Mouse (Mus musculus) heart, embryonic 15.5 days (tissue): ENCODE results near the gene Snx8. TPM values are rescaled to one million over a fixed set of nuclear protein-coding genes. Genes with fewer than 3 reads are reported as not detected.
"Not testable (repeated sequence)": the region's sequence is repeated elsewhere in the genome, so short reads cannot be mapped to it uniquely, and the experiment has no call there.

Experiments used
- ATAC-seq: fragments of 200-750 bp; cut with Nextera tagmentation; replicated peaks from 2 replicates; pipeline ENCODE4 v1.8.0; 2017; ENCODE audit warnings: low read depth, moderate TSS enrichment; ENCODE audit not compliant: insufficient number of reproducible peaks, insufficient read depth, low FRiP score
- H3K27ac ChIP-seq: fragments of 300-500 bp; sonication (generic); 2 replicates; pipeline ENCODE4 v1.5.1; 2015; ENCODE audit warnings: mild to moderate bottlenecking, inconsistent platforms
- H3K27me3 ChIP-seq: fragments of 300-500 bp; sonication (generic); 2 replicates; pipeline ENCODE4 v1.6.1; 2015; ENCODE audit warnings: inconsistent platforms
- H3K36me3 ChIP-seq: fragments of 300-500 bp; sonication (generic); 2 replicates; pipeline ENCODE4 v1.6.1; 2015; ENCODE audit warnings: mild to moderate bottlenecking, inconsistent platforms
- H3K4me1 ChIP-seq: fragments of 300-500 bp; sonication (generic); replicated peaks from 2 replicates; pipeline ENCODE4 v1.6.1; 2015; ENCODE audit warnings: inconsistent platforms
- H3K4me2 ChIP-seq: fragments of 300-500 bp; sonication (generic); 2 replicates; pipeline ENCODE4 v1.6.1; 2015; ENCODE audit warnings: inconsistent platforms, mild to moderate bottlenecking, moderate library complexity
- H3K4me3 ChIP-seq: fragments of 300-500 bp; sonication (generic); 2 replicates; pipeline ENCODE4 v1.5.1; 2015; ENCODE audit warnings: mild to moderate bottlenecking, inconsistent platforms
- H3K9ac ChIP-seq: fragments of 300-500 bp; sonication (generic); 2 replicates; pipeline ENCODE4 v1.6.1; 2015; ENCODE audit warnings: mild to moderate bottlenecking, inconsistent platforms
- H3K9me3 ChIP-seq: fragments of 300-500 bp; sonication (generic); replicated peaks from 2 replicates; pipeline ENCODE4 v1.6.1; 2016; ENCODE audit warnings: inconsistent platforms
- WGBS: fragments of 180-500 bp; shearing (Covaris S2); methylation state at CpG from one replicate; pipeline ENCODE4 v1.1.7; 2015; ENCODE audit warnings: mixed read lengths; 5-methylcytosine and 5-hydroxymethylcytosine counted together
- polyA plus RNA-seq: library from polyadenylated mRNA; unstranded; fragments of >200 nt; fragmentation: Nextera tagmentation; extraction: Ambion mirVana; gene quantifications from 2 replicates; pipeline ENCODE4 v1.2.1, GENCODE M21; 2015

Snx8 gene
- polyA plus RNA-seq, 1 experiment from 2014 or later: 14.8 TPM

DNA sequence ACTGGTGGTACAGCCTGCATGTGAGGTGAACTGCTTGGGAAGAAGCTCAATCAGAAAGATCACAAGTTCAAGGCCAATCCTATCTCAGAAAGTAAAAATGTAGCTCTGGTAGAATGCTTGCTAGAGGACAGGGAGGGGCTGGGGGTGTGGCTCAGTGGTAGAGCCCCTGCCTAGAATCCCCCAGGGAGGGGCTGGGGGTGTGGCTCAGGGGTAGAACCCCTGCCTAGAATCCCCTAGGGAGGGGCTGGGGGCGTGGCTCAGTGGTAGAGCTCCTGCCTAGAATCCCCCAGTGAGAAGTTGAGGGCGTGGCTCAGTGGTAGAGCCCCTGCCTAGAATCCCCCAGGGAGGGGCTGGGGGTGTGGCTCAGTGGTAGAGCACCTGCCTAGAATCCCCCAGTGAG is 20.9 kb downstream of the Snx8 start:
- not testable (repeated sequence) for H3K4me3 ChIP-seq, H3K9me3 ChIP-seq, H3K4me2 ChIP-seq, H3K4me1 ChIP-seq, H3K9ac ChIP-seq, H3K36me3 ChIP-seq, ATAC-seq, H3K27me3 ChIP-seq, H3K27ac ChIP-seq
- WGBS: 84% methylated on average over 2 of the region's 2 CpGs

GRCm38 (mm10) chr5:140364415-140364814 is 24.6 kb downstream of the Snx8 start:
- Histone ChIP-seq H3K27ac (no peak overlapping the region), H3K9ac (no peak overlapping the region), H3K9me3 (no peaks in the 10 kb centered on the region), H3K4me3 (no peak overlapping the region), H3K4me2 (no peak overlapping the region), H3K36me3 (0 out of 2 replicates have a peak, but pooled peaks cover 2% of the 10 kb centered on the region), H3K4me1 (no peaks in the 10 kb centered on the region), H3K27me3 (no peaks in the 10 kb centered on the region)
- WGBS: 93% methylated on average over 5 of the region's 5 CpGs
- no peak for ATAC-seq

DNA sequence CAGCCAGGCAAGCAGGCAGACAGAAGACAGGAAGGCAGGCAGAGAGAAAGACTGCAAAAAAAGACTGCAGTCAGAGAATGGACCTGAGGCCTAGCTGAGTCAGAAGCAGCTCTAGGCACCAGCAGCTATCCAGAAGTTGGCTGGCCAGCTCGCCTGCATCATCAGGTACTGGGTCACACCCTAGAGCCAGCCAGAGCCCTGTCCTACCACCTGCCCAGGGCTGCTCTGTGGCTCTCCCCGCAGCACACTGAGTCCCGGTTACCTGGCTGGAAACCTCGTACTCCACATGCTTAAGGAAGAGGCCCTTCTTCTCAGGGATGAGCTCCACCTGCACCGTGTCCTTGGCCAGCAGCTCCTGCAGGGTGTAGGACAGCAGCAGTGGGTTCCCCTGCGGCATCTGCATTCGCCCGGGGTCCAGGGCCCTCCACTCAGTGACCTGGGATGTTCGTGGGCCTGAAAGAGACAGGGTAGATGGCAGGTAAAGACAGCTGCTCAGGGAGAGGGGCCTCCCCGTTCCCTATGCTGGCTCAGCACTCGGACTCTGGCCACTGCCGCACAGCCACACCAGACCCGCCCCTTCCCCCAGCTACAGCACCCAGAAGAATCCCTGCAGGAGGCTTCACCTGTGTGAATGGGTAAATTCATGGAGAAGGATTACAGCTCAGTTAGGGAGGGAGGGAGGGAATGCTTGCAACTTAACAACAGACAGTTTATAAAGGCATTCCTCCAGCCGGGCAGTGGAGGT is 29.0 kb downstream of the Snx8 start:
- no peak overlapping the region for H3K27ac ChIP-seq
- H3K27me3 ChIP-seq: no peaks in the 10 kb centered on the region
- no peaks in the 10 kb centered on the region for H3K9me3 ChIP-seq
- peaks cover 26% of the 10 kb centered on the region for H3K36me3 ChIP-seq
- H3K4me1 ChIP-seq: no peaks in the 10 kb centered on the region
- H3K4me3 ChIP-seq: no peak overlapping the region
- 82% methylated on average over 14 of the region's 14 CpGs for WGBS
- H3K9ac ChIP-seq: no peak overlapping the region
- H3K4me2 ChIP-seq: no peak overlapping the region
- ATAC-seq: no peak

- no peak overlapping the region for H3K4me2 ChIP-seq
- 83% methylated on average over 3 of the region's 3 CpGs for WGBS
- H3K36me3 ChIP-seq: peaks cover 51% of the 10 kb centered on the region
- no peaks in the 10 kb centered on the region for H3K4me1 ChIP-seq
- no peak overlapping the region for H3K27ac ChIP-seq
- no peak overlapping the region for H3K9ac ChIP-seq
- no peaks in the 10 kb centered on the region for H3K27me3 ChIP-seq
- ATAC-seq: no peak
- no peaks in the 10 kb centered on the region for H3K9me3 ChIP-seq
- H3K4me3 ChIP-seq: no peak overlapping the region
These were observed 31.6 kb downstream of the Snx8 start for GRCm38 (mm10) chr5:140357466-140357865.

- Histone ChIP-seq H3K27me3 (no peaks in the 10 kb centered on the region), H3K36me3 (peaks cover 63% of the 10 kb centered on the region), H3K9ac (no peak overlapping the region), H3K4me1 (no peaks in the 10 kb centered on the region), H3K9me3 (no peaks in the 10 kb centered on the region), H3K4me3 (no peak overlapping the region), H3K4me2 (no peak overlapping the region), H3K27ac (no peak overlapping the region)
- WGBS: 77% methylated on average over 11 of the region's 11 CpGs
- no peak for ATAC-seq
These were observed 33.1 kb downstream of the Snx8 start for GRCm38 (mm10) chr5:140355934-140356333.

- Histone ChIP-seq H3K4me3 (no peak overlapping the region), H3K36me3 (peaks cover 56% of the 10 kb centered on the region)
- 90% methylated on average over 6 of the region's 6 CpGs for WGBS
These were observed 36.7 kb downstream of the Snx8 start for GRCm38 (mm10) chr5:140352352-140352751.

DNA sequence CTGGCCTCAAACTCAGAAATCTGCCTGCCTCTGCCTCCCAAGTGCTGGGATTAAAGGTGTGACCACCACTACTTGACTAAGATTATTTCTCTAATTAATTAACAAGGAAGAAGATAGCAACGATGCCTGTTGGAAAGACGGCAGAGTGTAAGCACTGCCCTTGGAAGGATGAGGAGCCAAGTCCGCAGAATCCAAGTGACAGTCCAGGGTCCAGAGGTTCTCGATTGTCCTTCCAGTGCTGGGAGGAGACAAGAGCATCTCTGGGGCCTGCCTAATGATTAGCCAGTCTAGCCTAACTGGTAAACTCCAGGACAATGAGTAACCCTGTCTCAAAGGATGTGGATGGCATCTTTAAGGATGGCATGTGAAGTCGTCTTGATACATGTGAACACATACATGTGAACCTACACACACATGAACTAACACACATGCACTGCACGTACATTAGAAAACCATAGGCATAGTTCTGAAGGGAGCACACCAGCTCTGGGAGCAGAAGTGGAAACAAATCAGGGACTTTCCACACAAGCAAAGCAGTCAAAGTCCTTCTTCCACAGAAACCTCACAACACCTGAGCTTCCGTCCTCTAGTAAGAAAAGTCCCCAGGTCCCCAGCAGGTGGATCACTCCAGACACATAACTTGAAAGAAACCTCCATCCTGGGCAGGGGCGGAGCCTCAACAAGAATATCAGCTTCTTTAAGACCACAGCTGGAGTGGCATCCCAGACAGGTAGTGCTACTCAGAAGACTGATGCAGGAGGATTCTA is 38.1 kb downstream of the Snx8 start:
- no peak overlapping the region for H3K4me2 ChIP-seq
- no peaks in the 10 kb centered on the region for H3K27me3 ChIP-seq
- H3K4me1 ChIP-seq: no peaks in the 10 kb centered on the region
- no peak overlapping the region for H3K4me3 ChIP-seq
- 88% methylated on average over 8 of the region's 8 CpGs for WGBS
- H3K36me3 ChIP-seq: peaks cover 46% of the 10 kb centered on the region
- no peaks in the 10 kb centered on the region for H3K9me3 ChIP-seq
- H3K9ac ChIP-seq: no peak overlapping the region
- H3K27ac ChIP-seq: no peak overlapping the region
- ATAC-seq: no peak

More at GRCm38 (mm10) chr5:140352352-140352751, 36.7 kb downstream of the Snx8 start:
- no peak for ATAC-seq
- Histone ChIP-seq H3K4me2 (no peak overlapping the region), H3K27me3 (no peaks in the 10 kb centered on the region), H3K4me1 (no peaks in the 10 kb centered on the region), H3K9me3 (no peaks in the 10 kb centered on the region), H3K27ac (no peak overlapping the region), H3K9ac (no peak overlapping the region)

GRCm38 (mm10) chr5:140349882-140350281 is 39.2 kb downstream of the Snx8 start:
- no peaks in the 10 kb centered on the region for H3K27me3 ChIP-seq
- H3K4me3 ChIP-seq: no peak overlapping the region
- no peak for ATAC-seq
- no peaks in the 10 kb centered on the region for H3K9me3 ChIP-seq
- WGBS: 87% methylated on average over 9 of the region's 9 CpGs
- H3K27ac ChIP-seq: no peak overlapping the region
- H3K9ac ChIP-seq: no peak overlapping the region
- peaks cover 41% of the 10 kb centered on the region for H3K36me3 ChIP-seq
- H3K4me1 ChIP-seq: no peaks in the 10 kb centered on the region
- H3K4me2 ChIP-seq: no peak overlapping the region

DNA sequence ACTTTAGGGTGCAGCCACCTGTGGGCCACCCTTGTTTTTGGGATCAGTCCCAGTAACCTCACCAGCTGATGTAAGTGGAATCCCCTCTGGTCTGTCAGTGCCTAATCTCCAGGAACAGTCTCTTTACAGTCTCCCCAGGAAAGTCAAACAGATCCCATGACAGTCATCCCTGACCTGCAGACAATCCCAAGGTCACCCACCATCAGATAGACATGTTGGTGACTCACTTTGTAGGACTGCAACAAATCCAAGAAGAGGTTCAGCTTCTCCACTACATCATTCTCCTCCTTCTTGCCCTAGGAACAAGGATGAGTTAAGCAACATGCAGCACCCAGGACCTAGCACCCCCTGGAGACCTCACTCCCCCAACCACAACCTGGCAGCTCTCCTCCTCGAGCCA is 43.0 kb downstream of the Snx8 start:
- H3K9ac ChIP-seq: no peak overlapping the region
- no peak overlapping the region for H3K4me2 ChIP-seq
- H3K9me3 ChIP-seq: no peaks in the 10 kb centered on the region
- H3K4me3 ChIP-seq: no peak overlapping the region
- ATAC-seq: no peak
- H3K27me3 ChIP-seq: no peaks in the 10 kb centered on the region
- WGBS: 74% methylated on average over 1 of the region's 1 CpGs
- peaks cover 10% of the 10 kb centered on the region; the same call in 1 of the 2 replicates for H3K36me3 ChIP-seq
- no peaks in the 10 kb centered on the region for H3K4me1 ChIP-seq
- no peak overlapping the region for H3K27ac ChIP-seq

GRCm38 (mm10) chr5:140345244-140345643 is 43.8 kb downstream of the Snx8 start:
- Histone ChIP-seq H3K27ac (no peak overlapping the region), H3K9me3 (no peaks in the 10 kb centered on the region), H3K4me3 (no peak overlapping the region), H3K4me1 (no peaks in the 10 kb centered on the region), H3K4me2 (no peak overlapping the region), H3K27me3 (no peaks in the 10 kb centered on the region), H3K36me3 (peaks cover 10% of the 10 kb centered on the region; the same call in 1 of the 2 replicates), H3K9ac (no peak overlapping the region)
- no peak for ATAC-seq
- WGBS: 87% methylated on average over 4 of the region's 4 CpGs

GRCm38 (mm10) chr5:140342880-140343279 is 46.2 kb downstream of the Snx8 start:
- Histone ChIP-seq H3K4me2 (no peak overlapping the region), H3K9me3 (no peaks in the 10 kb centered on the region), H3K9ac (no peak overlapping the region), H3K27ac (no peak overlapping the region), H3K4me1 (no peaks in the 10 kb centered on the region), H3K27me3 (no peaks in the 10 kb centered on the region), H3K4me3 (no peak overlapping the region), H3K36me3 (peaks cover 28% of the 10 kb centered on the region; the same call in 1 of the 2 replicates)
- 84% methylated on average over 4 of the region's 4 CpGs for WGBS
- no peak for ATAC-seq
